Mouse (Mus musculus): ENCODE measurements around the gene Usp4. TPM values are rescaled to one million over a fixed set of nuclear protein-coding genes. Genes with fewer than 3 reads are reported as not detected.

Usp4 gene
- 100 to 1,000 TPM; 136 to 144 TPM for total RNA-seq (2023)

DNA sequence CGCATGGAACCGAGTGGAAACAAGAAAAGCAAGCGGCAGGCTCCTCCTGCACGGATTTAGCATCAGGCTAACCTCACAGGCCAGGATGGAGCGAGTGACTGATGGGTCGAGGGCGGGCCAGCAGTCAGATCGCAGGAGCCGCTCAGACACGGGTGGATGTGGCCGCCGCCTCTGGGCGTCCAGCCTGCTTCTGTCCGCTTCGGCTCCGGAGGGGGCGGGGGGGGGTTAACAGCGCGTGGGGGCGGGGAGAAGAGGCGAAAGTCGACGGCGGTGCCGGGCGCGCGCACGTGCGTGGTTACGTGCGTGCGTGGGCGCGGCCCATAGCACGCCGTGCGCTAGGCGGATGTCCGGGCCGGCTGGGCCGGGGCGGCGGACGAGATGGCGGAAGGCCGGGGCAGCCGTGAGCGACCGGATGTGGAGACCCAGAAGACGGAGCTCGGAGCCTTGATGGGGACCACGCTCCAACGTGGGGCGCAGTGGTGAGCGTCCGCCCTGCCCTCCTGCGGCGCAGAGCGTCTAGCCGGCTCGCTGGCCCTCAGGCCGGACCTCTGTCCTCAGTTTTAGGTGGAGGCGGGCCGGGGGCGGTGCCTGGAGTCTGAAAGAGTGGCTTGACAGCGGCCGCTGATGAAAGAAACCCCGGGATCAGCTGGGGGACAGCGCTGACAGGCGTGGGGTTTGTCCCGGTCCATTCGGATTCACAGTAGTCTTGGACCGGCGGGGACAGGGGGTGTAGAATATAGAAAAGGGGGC, at the start of gene Usp4:
Usp4 (plus strand) TSS at position 314 of the 750 bp plus-strand sequence.

DNA sequence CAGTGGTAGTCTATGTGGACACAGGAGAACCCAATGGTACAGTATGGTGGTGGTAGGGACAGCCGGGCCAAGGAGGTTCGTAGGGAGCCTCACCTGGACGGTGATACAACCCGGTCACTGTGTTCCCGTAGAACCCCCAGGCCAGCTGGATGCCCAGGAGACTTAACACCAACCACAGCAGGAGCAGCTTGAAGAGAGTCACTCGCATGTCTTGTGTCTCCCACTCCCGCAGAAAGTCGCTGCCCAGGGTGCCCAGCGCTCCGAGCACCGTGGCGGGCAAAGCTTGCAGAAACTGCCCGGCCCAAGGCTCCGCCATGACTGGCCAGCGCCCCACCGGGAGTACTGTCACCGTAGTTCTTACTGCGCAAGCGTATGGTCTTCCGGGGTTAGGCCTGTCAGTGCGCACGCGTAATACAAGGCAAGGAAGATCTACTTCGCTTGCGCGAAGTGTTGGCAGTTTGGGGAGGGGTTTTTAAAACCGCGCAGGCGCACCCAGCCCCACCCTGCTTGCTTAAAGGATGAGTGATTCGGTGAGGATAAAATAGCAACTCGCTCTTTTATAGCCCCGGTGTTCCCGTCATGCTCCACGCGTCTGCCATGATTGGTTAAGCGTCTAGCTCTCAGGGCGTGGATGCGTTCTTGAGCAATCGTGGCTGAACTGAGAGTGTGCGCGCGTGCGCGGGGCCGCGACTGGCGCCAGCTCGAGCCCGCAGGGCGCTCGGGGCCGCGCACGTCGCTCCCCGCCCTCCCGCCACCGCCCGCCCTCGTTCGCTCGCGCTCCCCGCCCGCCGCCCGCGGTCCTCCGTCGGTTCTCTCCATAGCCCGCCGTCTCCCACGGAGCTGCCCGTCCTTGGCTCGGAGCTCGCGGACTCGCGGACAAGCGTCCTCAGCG, 41.8 kb upstream of the Usp4 start, which contains the start of the genes Rhoa and Tcta:
Rhoa (plus strand) TSS at position 501 of the 892 bp plus-strand sequence.
Tcta (minus strand) TSS at position 532 of the 892 bp plus-strand sequence.

DNA sequence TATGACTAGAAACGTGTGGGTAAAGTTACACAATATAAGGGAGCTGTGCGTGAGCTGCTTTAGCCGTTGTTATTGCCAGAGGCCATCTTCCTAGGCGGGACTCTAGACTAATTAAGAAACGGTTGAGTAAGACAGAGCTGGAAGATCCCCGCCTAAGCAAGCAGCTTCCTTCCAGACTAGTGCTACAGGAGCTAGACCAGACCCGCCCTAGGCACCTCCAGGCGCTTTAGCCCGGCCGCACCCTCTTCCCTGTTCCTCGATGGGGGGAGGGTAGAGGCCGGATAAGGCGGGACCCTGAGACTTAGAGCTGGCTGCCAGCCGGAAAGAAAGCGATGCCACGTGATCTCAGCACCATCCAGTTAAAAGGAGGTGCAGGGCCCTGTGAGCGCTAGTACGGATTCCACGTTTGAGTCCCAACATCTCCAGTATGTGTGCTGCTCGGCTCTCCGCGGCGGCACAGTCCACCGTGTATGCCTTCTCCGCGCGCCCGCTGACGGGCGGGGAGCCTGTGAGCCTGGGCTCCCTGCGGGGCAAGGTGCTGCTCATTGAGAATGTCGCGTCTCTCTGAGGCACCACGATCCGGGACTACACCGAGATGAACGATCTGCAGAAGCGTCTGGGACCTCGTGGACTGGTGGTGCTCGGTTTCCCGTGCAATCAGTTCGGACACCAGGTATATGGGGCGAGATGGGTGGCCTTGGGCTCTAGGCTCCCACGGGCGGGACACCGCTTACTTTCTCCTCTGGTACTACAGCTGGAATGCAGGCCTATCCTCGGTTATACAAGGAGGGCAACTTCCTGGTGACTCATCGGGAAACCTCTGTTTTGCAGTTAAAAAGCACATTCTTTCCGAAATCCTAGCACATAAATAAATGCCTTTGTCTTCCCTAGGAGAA, 8.5 kb upstream of the Usp4 start, which contains the start of gene Gpx1:
Gpx1 (plus strand) TSS at position 18 of the 896 bp plus-strand sequence.

DNA sequence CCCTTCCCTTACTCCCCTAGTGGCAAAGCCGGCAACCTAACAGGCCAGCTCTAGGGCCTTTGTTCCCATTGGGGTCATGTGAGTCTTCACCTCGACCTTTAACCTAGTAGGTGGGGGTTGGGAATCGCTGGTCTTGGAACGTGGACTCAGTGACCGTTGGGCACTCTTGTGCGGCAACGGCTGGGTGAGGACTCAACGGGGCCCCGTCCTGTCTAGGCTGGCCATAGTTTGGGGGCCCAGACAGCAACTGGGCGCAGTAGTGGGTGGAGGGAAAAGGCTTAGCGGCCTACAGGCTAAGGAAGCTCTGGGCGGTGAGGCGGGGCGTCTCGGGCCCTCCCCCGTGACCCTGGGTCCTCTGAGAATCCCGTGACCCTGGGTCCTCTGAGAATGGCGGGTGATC, 45.0 kb downstream of the Usp4 start, which contains the start of gene 1700102P08Rik:
1700102P08Rik (plus strand) TSS at position 130 of the 400 bp plus-strand sequence.

DNA sequence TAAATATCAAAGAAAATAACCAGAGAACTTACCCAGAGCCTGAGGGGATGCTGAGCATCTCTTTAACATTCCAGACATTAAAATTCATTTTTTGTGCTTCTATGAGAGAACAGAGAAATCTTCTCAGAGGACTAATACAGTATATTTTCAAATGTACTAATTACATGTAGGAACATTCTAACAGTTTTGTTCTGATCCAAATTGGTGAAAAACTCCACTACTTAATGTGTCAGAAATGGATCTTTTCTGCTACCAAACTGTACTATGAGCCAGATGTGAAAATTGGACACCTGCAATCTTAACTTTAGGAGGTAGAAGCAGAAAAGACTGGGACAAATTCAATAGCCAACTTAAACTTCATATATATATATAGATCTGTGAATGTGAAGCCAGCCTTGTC, 80.7 kb downstream of the Usp4 start, which contains the start of gene Ccdc36:
Ccdc36 (minus strand) TSS at position 101 of the 400 bp plus-strand sequence.

DNA sequence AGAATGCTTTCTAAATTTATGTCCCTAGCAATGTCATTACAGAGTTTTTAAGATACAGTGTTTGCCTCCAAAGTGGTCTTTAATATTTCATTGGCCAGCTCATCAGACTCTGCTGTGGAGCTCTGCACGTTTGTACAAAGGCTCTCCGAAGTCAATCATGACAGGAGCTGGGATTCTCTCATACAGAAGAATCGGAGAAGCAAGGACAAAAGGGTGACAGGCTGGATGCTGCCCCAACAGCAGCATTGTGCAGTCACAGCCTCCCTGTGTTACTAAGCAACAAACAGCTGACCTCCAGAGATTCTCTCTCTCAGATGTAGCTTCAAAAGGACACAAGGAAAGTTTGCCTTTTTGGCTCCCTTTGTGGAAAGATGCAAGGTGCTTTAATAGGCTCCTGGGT, 88.5 kb downstream of the Usp4 start, which contains the start of gene BC048562:
BC048562 (plus strand) TSS at position 301 of the 400 bp plus-strand sequence.

Other genes starting within 250 kb of the Usp4 start
- gene Bsn, start 157.5 kb upstream of the Usp4 start, total RNA-seq (2023): under 1 TPM; 0.68 to 0.82 TPM
- gene Dag1, start 83.9 kb upstream of the Usp4 start, total RNA-seq (2023): 1 to 10 TPM; 5.1 to 7.2 TPM
- 1 to 10 TPM; 1.0 to 1.2 TPM for gene Nicn1, start 57.4 kb upstream of the Usp4 start, total RNA-seq (2023)
- not detected for gene Amt, start 51.0 kb upstream of the Usp4 start, total RNA-seq (2023)
- gene Rhoa, start 41.7 kb upstream of the Usp4 start, total RNA-seq (2023): 100 to 1,000 TPM; 423 to 451 TPM
- gene Tcta, start 41.7 kb upstream of the Usp4 start, total RNA-seq (2023): 10 to 100 TPM; 11.6 to 14.1 TPM
- 1,000 to 10,000 TPM; 1,293 to 1,411 TPM for gene Gpx1, start 8.9 kb upstream of the Usp4 start, total RNA-seq (2023)
- gene 1700102P08Rik, start 45.0 kb downstream of the Usp4 start, total RNA-seq (2023): 1 to 10 TPM in 1 of 2 experiments, under 1 TPM in 1; 0.98 to 1.5 TPM
- gene Ccdc36, start 80.6 kb downstream of the Usp4 start, total RNA-seq (2023): under 1 TPM in 1 of 2 experiments, not detected in 1; 0.18 TPM
- gene BC048562, start 88.6 kb downstream of the Usp4 start, total RNA-seq (2023): not detected
- gene Ccdc71, start 112.7 kb downstream of the Usp4 start, total RNA-seq (2023): 10 to 100 TPM; 13.1 to 17.5 TPM
- gene Klhdc8b, start 113.7 kb downstream of the Usp4 start, total RNA-seq (2023): 1 to 10 TPM in 1 of 2 experiments, under 1 TPM in 1; 0.87 to 2.2 TPM
- gene Lamb2, start 131.9 kb downstream of the Usp4 start, total RNA-seq (2023): 1 to 10 TPM in 1 of 2 experiments, under 1 TPM in 1; 0.29 to 1.7 TPM
- gene Usp19, start 142.7 kb downstream of the Usp4 start, total RNA-seq (2023): 100 to 1,000 TPM; 192 to 195 TPM
- gene Qars, start 159.9 kb downstream of the Usp4 start, total RNA-seq (2023): 100 to 1,000 TPM; 128 to 134 TPM
- 10 to 100 TPM; 92.7 to 95.2 TPM for gene Qrich1, start 169.0 kb downstream of the Usp4 start, total RNA-seq (2023)
- gene Impdh2, start 212.4 kb downstream of the Usp4 start, total RNA-seq (2023): 10 to 100 TPM; 80.5 to 82.7 TPM
- 10 to 100 TPM; 16.4 to 23.6 TPM for gene Ndufaf3, start 219.6 kb downstream of the Usp4 start, total RNA-seq (2023)
- 10 to 100 TPM; 22.1 to 24.5 TPM for gene Dalrd3, start 222.0 kb downstream of the Usp4 start, total RNA-seq (2023)
- 1 to 10 TPM; 5.1 to 5.3 TPM for gene Wdr6, start 230.9 kb downstream of the Usp4 start, total RNA-seq (2023)
- gene P4htm, start 249.8 kb downstream of the Usp4 start, total RNA-seq (2023): under 1 TPM; 0.31 to 0.73 TPM